Mouse (Mus musculus) CH12.LX (cell line): ENCODE measurements at regions not wholly inside any gene's neighbourhood (a gene's known extent, or its start where the extent isn't known, plus 50 kb on each side); places are given as distances from the start of the nearest gene placed in this dataset.

ENCODE experiments used
- DNase-seq: peaks from one replicate; pipeline ENCODE4 v3.0.0-alpha.2; 2013; ENCODE audit errors: extremely low read depth
- H3K27ac ChIP-seq: 2 replicates; pipeline ENCODE4 v1.5.1; 2012; ENCODE audit warnings: low read depth, mild to moderate bottlenecking, control low read depth, moderate library complexity; ENCODE audit not compliant: insufficient read depth
- H3K27me3 ChIP-seq: replicated peaks from 2 replicates; pipeline ENCODE3; 2012; ENCODE audit warnings: inconsistent platforms
- H3K36me3 ChIP-seq, 2 experiments: replicated peaks in 1 of 2; 2 replicates each; pipeline versions ENCODE3 to v1.6.1; 2012; ENCODE audit warnings: inconsistent platforms in 1 of 2, low read length in 1 of 2, mild to moderate bottlenecking in 1 of 2, mixed read lengths in 1 of 2, moderate library complexity in 1 of 2; ENCODE audit not compliant: control insufficient read depth in 1 of 2, insufficient read depth in 1 of 2
- H3K4me1 ChIP-seq, 2 experiments: 2 replicates each; pipeline ENCODE4 v1.6.1; 2012; ENCODE audit warnings: inconsistent platforms in 1 of 2, moderate library complexity in 1 of 2; ENCODE audit not compliant: insufficient read depth in 2 of 2, control insufficient read depth in 1 of 2
- H3K4me2 ChIP-seq: 2 replicates; pipeline ENCODE4 v1.6.1; 2012; ENCODE audit warnings: low read depth, mild to moderate bottlenecking, control low read depth; ENCODE audit not compliant: poor library complexity, insufficient read depth, severe bottlenecking
- H3K4me3 ChIP-seq, 3 experiments: fragments of 150-350 bp in 1 of 3; sonication (generic) in 1 of 3; replicated peaks in 1 of 3; 2 replicates each; pipeline versions ENCODE3 to v1.5.1; 2011 to 2012; ENCODE audit warnings: low read depth in 2 of 3, low read length in 2 of 3, mild to moderate bottlenecking in 2 of 3, moderate library complexity in 2 of 3, control low read depth in 1 of 3, improper control_type of control experiment in 1 of 3, inconsistent platforms in 1 of 3, mixed read lengths in 1 of 3; ENCODE audit not compliant: poor library complexity in 1 of 3
- H3K79me2 ChIP-seq: replicated peaks from 2 replicates; pipeline ENCODE4 v1.6.1; 2012; ENCODE audit warnings: mild to moderate bottlenecking, moderate library complexity; ENCODE audit not compliant: control insufficient read depth, poor library complexity, insufficient read depth, severe bottlenecking; ENCODE audit errors: extremely low read depth
- H3K9ac ChIP-seq: 2 replicates; pipeline ENCODE4 v1.6.1; 2012; ENCODE audit warnings: low read depth, mild to moderate bottlenecking, control low read depth, moderate library complexity; ENCODE audit not compliant: insufficient read depth
- H3K9me3 ChIP-seq: replicated peaks from 2 replicates; pipeline ENCODE3; 2012; ENCODE audit warnings: low read length, inconsistent platforms, mixed read lengths
- BHLHE40 ChIP-seq: IDR thresholded peaks from 2 replicates; pipeline ENCODE4 v1.6.1; 2011; ENCODE audit warnings: mild to moderate bottlenecking, low read depth, low read length, improper control_type of control experiment
- CHD1 ChIP-seq: IDR thresholded peaks from 2 replicates; pipeline ENCODE4 v1.6.1; 2012; ENCODE audit warnings: low read depth, low read length, improper control_type of control experiment, inconsistent platforms
- CHD2 ChIP-seq: IDR thresholded peaks from 2 replicates; pipeline ENCODE4 v1.6.1; 2011; ENCODE audit warnings: low read length, improper control_type of control experiment
- E2F4 ChIP-seq: IDR thresholded peaks from 2 replicates; pipeline ENCODE4 v1.6.1; 2011; ENCODE audit warnings: low read depth, low read length, improper control_type of control experiment; ENCODE audit not compliant: insufficient replicate concordance
- HCFC1 ChIP-seq: IDR thresholded peaks from 2 replicates; pipeline ENCODE4 v1.6.1; 2012; ENCODE audit warnings: low read depth, mild to moderate bottlenecking, inconsistent platforms, low read length, improper control_type of control experiment
- IRF4 ChIP-seq: IDR thresholded peaks from 2 replicates; pipeline ENCODE4 v1.6.1; 2014; ENCODE audit warnings: low read depth, mild to moderate bottlenecking, inconsistent platforms, low read length, improper control_type of control experiment
- JUN ChIP-seq: IDR thresholded peaks from 2 replicates; pipeline ENCODE4 v1.6.1; 2011; ENCODE audit warnings: low read depth, mild to moderate bottlenecking, low read length, improper control_type of control experiment, moderate library complexity; ENCODE audit not compliant: insufficient read depth
- MAX ChIP-seq: IDR thresholded peaks from 2 replicates; pipeline ENCODE4 v1.6.1; 2011; ENCODE audit warnings: low read length, improper control_type of control experiment
- NELFE ChIP-seq: IDR thresholded peaks from 2 replicates; pipeline ENCODE4 v1.6.1; 2011; ENCODE audit warnings: low read depth, low read length, improper control_type of control experiment
- NRF1 ChIP-seq: IDR thresholded peaks from 2 replicates; pipeline ENCODE4 v1.6.1; 2014; ENCODE audit warnings: low read depth, mild to moderate bottlenecking, inconsistent platforms, low read length, improper control_type of control experiment, moderate library complexity
- POLR2A ChIP-seq: IDR thresholded peaks from 2 replicates; pipeline ENCODE4 v1.6.1; 2011; ENCODE audit warnings: low read depth, mild to moderate bottlenecking, improper control_type of control experiment, low read length
- POLR2AphosphoS2 ChIP-seq: IDR thresholded peaks from 2 replicates; pipeline ENCODE4 v1.6.1; 2011; ENCODE audit warnings: low read depth, low read length, improper control_type of control experiment
- SMC3 ChIP-seq: IDR thresholded peaks from 2 replicates; pipeline ENCODE4 v1.6.1; 2011; ENCODE audit warnings: low read depth, low read length, improper control_type of control experiment
- TCF12 ChIP-seq: IDR thresholded peaks from 2 replicates; pipeline ENCODE4 v1.6.1; 2014; ENCODE audit warnings: low read depth, mild to moderate bottlenecking, inconsistent platforms, low read length, improper control_type of control experiment
- UBTF ChIP-seq: IDR thresholded peaks from 2 replicates; pipeline ENCODE4 v1.6.1; 2012; ENCODE audit warnings: low read depth, mild to moderate bottlenecking, inconsistent platforms, low read length, improper control_type of control experiment, moderate library complexity
- USF2 ChIP-seq: conservative IDR thresholded peaks from 2 replicates; pipeline ENCODE4 v1.6.1; 2011; ENCODE audit warnings: low read depth, low read length, improper control_type of control experiment
- dilution Hi-C: fragments of 300-500 bp; cut with MboI; formaldehyde crosslinking; loops from 2 replicates; pipeline ENCODE4 v1.14.3; 2020; ENCODE audit warnings: low sequenced_read_pairs; ENCODE audit not compliant: extremely low pct_unique_long_range_greater_than_20kb, extremely low pct_ligation_motif_present
- in situ Hi-C: fragments of 300-500 bp; cut with MboI; formaldehyde crosslinking; loops from 3 replicates; pipeline ENCODE4 v1.14.3; 2019; ENCODE audit warnings: low sequenced_read_pairs, low pct_ligation_motif_present, low pct_unique_long_range_greater_than_20kb, mixed read lengths

- Histone ChIP-seq H3K36me3 (peaks cover 0 to 5% of the 10 kb centered on the region in 2 experiments), H3K27me3 (peaks cover 70% of the 10 kb centered on the region), H3K4me1 (peaks cover 0 to 18% of the 10 kb centered on the region in 2 experiments; a peak in 2 of 4 replicates), H3K4me3 (no peak overlapping the region), H3K9me3 (peaks cover 5% of the 10 kb centered on the region), H3K27ac (no peak overlapping the region), H3K9ac (no peak overlapping the region), H3K4me2 (no peak overlapping the region), H3K79me2 (no peaks in the 10 kb centered on the region)
- in situ Hi-C loops, result no loop called here
- DNase-seq, result no peak
- TF ChIP-seq USF2 (no peak), NRF1 (no peak), UBTF (no peak), POLR2A (no peak), POLR2AphosphoS2 (no peak), BHLHE40 (no peak), SMC3 (no peak), IRF4 (no peak), MAX (no peak), NELFE (no peak), CHD2 (no peak), HCFC1 (no peak), TCF12 (no peak)
- dilution Hi-C loops, result no loop called here
Measured at GRCm38 (mm10) chr5:37968596-37968995, 69.9 kb upstream of the Stx18 start.

GRCm38 (mm10) chr5:37967914-37968375 is 70.6 kb upstream of the Stx18 start:
- Histone ChIP-seq H3K9ac (no peak overlapping the region), H3K4me1 (peaks cover 0 to 11% of the 10 kb centered on the region in 2 experiments; a peak in 2 of 4 replicates), H3K27ac (no peak overlapping the region), H3K36me3 (no peaks in the 10 kb centered on the region), H3K79me2 (no peaks in the 10 kb centered on the region), H3K4me3 (no peak overlapping the region), H3K9me3 (peaks cover 5% of the 10 kb centered on the region), H3K4me2 (no peak overlapping the region), H3K27me3 (peaks cover 76% of the 10 kb centered on the region)
- dilution Hi-C loops (no loop called here), in situ Hi-C loops (no loop called here)
- DNase-seq, result no peak
- TF ChIP-seq E2F4 (no peak), USF2 (no peak), CHD1 (no peak), IRF4 (no peak), NELFE (no peak), JUN (no peak)
